Mouse (Mus musculus) forebrain, embryonic 12.5 days (tissue): ENCODE measurements around the gene Nicn1. TPM values are rescaled to one million over a fixed set of nuclear protein-coding genes. Genes with fewer than 3 reads are reported as not detected.
A peak's percentile ranks its signal among the peaks of the same experiment; 100 is the strongest.
"Not testable (repeated sequence)": the region's sequence is repeated elsewhere in the genome, so short reads cannot be mapped to it uniquely, and the experiment has no call there.

Source experiments
- ATAC-seq: fragments of 200-750 bp; cut with Nextera tagmentation; 2 replicates; pipeline ENCODE4 v1.8.0; 2017; ENCODE audit warnings: moderate TSS enrichment; ENCODE audit not compliant: low FRiP score
- H3K27ac ChIP-seq: fragments of 300-500 bp; sonication (generic); 2 replicates; pipeline ENCODE4 v1.5.1; 2016; ENCODE audit warnings: mild to moderate bottlenecking
- H3K27me3 ChIP-seq: fragments of 300-500 bp; sonication (generic); 2 replicates; pipeline ENCODE4 v1.6.1; 2016; ENCODE audit warnings: mild to moderate bottlenecking
- H3K36me3 ChIP-seq: fragments of 300-500 bp; sonication (generic); replicated peaks from 2 replicates; pipeline ENCODE4 v1.6.1; 2016; ENCODE audit warnings: mild to moderate bottlenecking
- H3K4me1 ChIP-seq: fragments of 300-500 bp; sonication (generic); 2 replicates; pipeline ENCODE4 v1.6.1; 2016
- H3K4me2 ChIP-seq: fragments of 300-500 bp; sonication (generic); 2 replicates; pipeline ENCODE4 v1.6.1; 2016; ENCODE audit warnings: mild to moderate bottlenecking, moderate library complexity
- H3K4me3 ChIP-seq: fragments of 300-500 bp; sonication (generic); replicated peaks from 2 replicates; pipeline ENCODE4 v1.5.1; 2016; ENCODE audit warnings: mild to moderate bottlenecking
- H3K9ac ChIP-seq: fragments of 300-500 bp; sonication (generic); 2 replicates; pipeline ENCODE4 v1.6.1; 2016; ENCODE audit warnings: mild to moderate bottlenecking
- H3K9me3 ChIP-seq: fragments of 300-500 bp; sonication (generic); 2 replicates; pipeline ENCODE4 v1.6.1; 2016
- whole genome bisulfite sequencing: fragments of 180-500 bp; shearing (Covaris S2); methylation state at CpG from one replicate; pipeline ENCODE4 v1.1.7; 2016; 5-methylcytosine and 5-hydroxymethylcytosine counted together
- polyA plus RNA-seq: library from polyadenylated mRNA; unstranded; fragments of >200 nt; fragmentation: Nextera tagmentation; extraction: Ambion mirVana; gene quantifications from 2 replicates; pipeline ENCODE4 v1.2.1, GENCODE M21; 2016

Nicn1 gene
- polyA plus RNA-seq, 1 experiment from 2014 or later: 65.0 TPM

DNA sequence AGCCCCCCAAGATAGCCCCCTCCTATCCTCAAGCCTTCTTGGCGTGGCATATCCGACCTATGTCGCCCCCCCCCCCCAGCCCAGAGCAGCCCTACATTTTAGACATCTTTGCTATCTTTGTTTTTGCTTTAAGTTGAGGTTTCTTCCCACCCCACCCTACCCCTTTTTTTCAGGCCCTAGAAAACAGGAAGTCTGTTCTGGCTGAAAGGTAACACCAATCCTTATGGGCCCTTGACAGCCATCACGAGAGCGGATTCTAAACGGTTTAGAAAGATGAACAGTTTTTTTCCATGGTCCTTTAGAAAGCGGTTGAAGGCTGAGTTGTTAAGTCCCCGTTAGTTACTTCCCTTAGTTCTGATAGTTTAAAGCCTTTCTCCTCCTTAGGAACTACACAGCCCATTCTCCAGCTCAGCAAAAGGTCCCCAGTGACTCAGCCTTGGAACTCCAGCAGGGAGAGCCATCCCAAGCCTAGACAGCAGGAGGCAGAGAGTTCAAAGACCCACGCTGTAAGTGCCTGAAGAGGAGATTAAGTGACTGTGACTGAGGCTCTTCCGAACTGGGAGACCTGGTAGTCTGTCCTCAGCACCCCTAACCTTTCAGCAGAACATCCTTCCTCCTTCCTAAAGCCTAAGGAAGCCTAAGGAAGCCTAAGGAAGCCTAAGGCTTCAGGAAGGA, 23.8 kb upstream of the Nicn1 start:
- Histone ChIP-seq H3K4me1 (peaks cover 24% of the 10 kb centered on the region), H3K4me3 (no peak overlapping the region), H3K36me3 (no peaks in the 10 kb centered on the region), H3K9ac (no peak overlapping the region), H3K9me3 (no peaks in the 10 kb centered on the region), H3K27me3 (no peaks in the 10 kb centered on the region), H3K4me2 (no peak overlapping the region), H3K27ac (no peak overlapping the region)
- no peak for ATAC-seq
- 62% methylated on average over 8 of the region's 10 CpGs for WGBS

- Histone ChIP-seq H3K36me3 (no peaks in the 10 kb centered on the region), H3K4me2 (no peak overlapping the region), H3K27me3 (0 out of 2 replicates have a peak, but pooled peaks cover 2% of the 10 kb centered on the region), H3K4me3 (no peak overlapping the region), H3K9me3 (no peaks in the 10 kb centered on the region), H3K4me1 (peaks cover 11% of the 10 kb centered on the region), H3K9ac (no peak overlapping the region), H3K27ac (no peak overlapping the region)
- no peak for ATAC-seq
- WGBS: 87% methylated on average over 7 of the region's 7 CpGs
Measured at GRCm38 (mm10) chr9:108267691-108268090, 22.5 kb upstream of the Nicn1 start.

DNA sequence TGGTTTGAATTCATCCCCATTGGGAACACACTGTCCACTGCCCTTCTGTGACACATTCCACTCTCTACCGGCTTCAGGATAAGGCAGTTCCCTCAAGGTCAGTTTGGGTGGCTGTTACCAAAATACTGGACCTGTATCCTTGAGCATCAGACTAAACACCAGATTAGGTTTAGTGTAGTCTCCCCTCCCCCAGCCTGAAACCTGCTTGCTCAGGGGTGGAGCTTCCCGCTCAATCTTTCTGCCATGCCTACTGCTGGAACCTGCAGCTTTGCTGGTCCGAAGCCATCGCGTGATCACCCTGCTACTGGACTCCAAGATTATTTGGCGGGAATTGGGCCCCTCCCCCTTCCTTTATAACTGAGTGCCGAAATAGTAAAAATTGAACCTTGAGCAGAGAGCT, 21.5 kb upstream of the Nicn1 start:
- H3K4me2 ChIP-seq, H3K36me3 ChIP-seq, H3K9ac ChIP-seq, H3K4me3 ChIP-seq, ATAC-seq, H3K4me1 ChIP-seq, H3K9me3 ChIP-seq, H3K27ac ChIP-seq, H3K27me3 ChIP-seq: not testable (repeated sequence)
- 75% methylated on average over 7 of the region's 7 CpGs for WGBS

DNA sequence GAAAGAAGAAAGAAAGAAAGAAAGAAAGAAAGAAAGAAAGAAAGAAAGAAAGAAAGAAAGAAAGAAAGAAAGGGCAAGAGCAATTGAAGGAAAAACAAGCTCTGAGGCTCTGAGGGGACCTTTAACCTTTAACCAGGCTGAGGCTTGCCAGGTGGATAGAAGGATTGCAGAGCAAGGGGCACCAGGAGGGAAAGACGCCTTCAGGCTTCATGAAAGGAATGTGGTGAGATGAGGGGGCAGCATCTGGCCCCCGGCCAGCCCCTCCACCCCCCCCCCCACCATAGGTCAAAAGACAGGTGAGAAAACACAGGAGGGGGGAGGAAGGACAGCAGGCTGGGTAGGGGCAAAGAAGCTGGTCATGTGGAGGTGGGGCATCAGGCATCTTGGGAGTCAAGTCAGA, 18.3 kb upstream of the Nicn1 start:
- Histone ChIP-seq H3K4me3 (no peak overlapping the region), H3K9me3 (no peaks in the 10 kb centered on the region), H3K4me1 (no peaks in the 10 kb centered on the region), H3K27ac (no peak overlapping the region), H3K27me3 (0 out of 2 replicates have a peak, but pooled peaks cover 5% of the 10 kb centered on the region), H3K36me3 (no peaks in the 10 kb centered on the region), H3K4me2 (no peak overlapping the region), H3K9ac (no peak overlapping the region)
- ATAC-seq: no peak
- 52% methylated on average over 2 of the region's 2 CpGs for WGBS

- Histone ChIP-seq H3K4me3 (no peak overlapping the region), H3K4me1 (no peaks in the 10 kb centered on the region), H3K4me2 (no peak overlapping the region), H3K9me3 (no peaks in the 10 kb centered on the region), H3K27me3 (0 out of 2 replicates have a peak, but pooled peaks cover 5% of the 10 kb centered on the region), H3K27ac (no peak overlapping the region), H3K9ac (no peak overlapping the region), H3K36me3 (no peaks in the 10 kb centered on the region)
- 76% methylated on average over 5 of the region's 5 CpGs for WGBS
- ATAC-seq: no peak
Measured at GRCm38 (mm10) chr9:108272691-108273090, 17.5 kb upstream of the Nicn1 start.

- no peak for ATAC-seq
- H3K4me2 ChIP-seq: no peak overlapping the region
- no peak overlapping the region for H3K4me3 ChIP-seq
- H3K27ac ChIP-seq: no peak overlapping the region
- 0 out of 2 replicates have a peak, but pooled peaks cover 5% of the 10 kb centered on the region for H3K27me3 ChIP-seq
- H3K9me3 ChIP-seq: no peaks in the 10 kb centered on the region
- H3K9ac ChIP-seq: no peak overlapping the region
- no peaks in the 10 kb centered on the region for H3K4me1 ChIP-seq
- 73% methylated on average over 4 of the region's 4 CpGs for WGBS
- H3K36me3 ChIP-seq: no peaks in the 10 kb centered on the region
Measured at GRCm38 (mm10) chr9:108273485-108273884, 16.7 kb upstream of the Nicn1 start.

GRCm38 (mm10) chr9:108274476-108275330, 15.5 kb upstream of the Nicn1 start:
- no peak overlapping the region for H3K27ac ChIP-seq
- 0 out of 2 replicates have a peak, but pooled peaks cover 5% of the 10 kb centered on the region for H3K27me3 ChIP-seq
- no peaks in the 10 kb centered on the region for H3K4me1 ChIP-seq
- no peak overlapping the region for H3K4me3 ChIP-seq
- no peak overlapping the region for H3K4me2 ChIP-seq
- WGBS: 71% methylated on average over 5 of the region's 5 CpGs
- no peak for ATAC-seq
- no peaks in the 10 kb centered on the region for H3K9me3 ChIP-seq
- no peaks in the 10 kb centered on the region for H3K36me3 ChIP-seq
- no peak overlapping the region for H3K9ac ChIP-seq

DNA sequence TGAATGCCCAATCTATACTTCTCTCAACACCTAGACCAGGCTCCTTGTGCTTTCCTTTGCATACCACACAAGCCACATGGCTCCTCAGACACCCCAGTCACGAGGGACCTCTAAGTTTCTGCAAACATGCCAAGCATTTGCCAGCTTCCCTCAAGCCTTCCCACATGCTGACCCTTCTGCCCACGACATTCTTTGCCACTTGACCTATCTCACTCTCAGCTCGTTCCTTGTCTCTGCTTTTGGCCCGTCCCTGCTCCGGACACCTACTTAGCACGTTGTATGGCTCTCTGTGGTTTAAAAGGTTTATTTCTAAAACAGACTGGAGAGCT, 14.9 kb upstream of the Nicn1 start:
- H3K4me1 ChIP-seq: no peaks in the 10 kb centered on the region
- ATAC-seq: no peak
- 0 out of 2 replicates have a peak, but pooled peaks cover 5% of the 10 kb centered on the region for H3K27me3 ChIP-seq
- 69% methylated on average over 6 of the region's 6 CpGs for WGBS
- no peaks in the 10 kb centered on the region for H3K36me3 ChIP-seq
- H3K9me3 ChIP-seq: no peaks in the 10 kb centered on the region
- H3K4me2 ChIP-seq: no peak overlapping the region
- no peak overlapping the region for H3K27ac ChIP-seq
- no peak overlapping the region for H3K4me3 ChIP-seq
- no peak overlapping the region for H3K9ac ChIP-seq

GRCm38 (mm10) chr9:108278697-108279450, 11.4 kb upstream of the Nicn1 start:
- Histone ChIP-seq H3K4me1 (no peaks in the 10 kb centered on the region), H3K4me3 (no peak overlapping the region), H3K9me3 (no peaks in the 10 kb centered on the region), H3K27me3 (no peaks in the 10 kb centered on the region), H3K27ac (no peak overlapping the region), H3K36me3 (no peaks in the 10 kb centered on the region), H3K4me2 (no peak overlapping the region), H3K9ac (no peak overlapping the region)
- no peak for ATAC-seq
- WGBS: 69% methylated on average over 10 of the region's 10 CpGs

- Histone ChIP-seq H3K9me3 (no peaks in the 10 kb centered on the region), H3K4me3 (no peak overlapping the region), H3K4me2 (no peak overlapping the region), H3K4me1 (no peaks in the 10 kb centered on the region), H3K36me3 (no peaks in the 10 kb centered on the region), H3K27me3 (no peaks in the 10 kb centered on the region), H3K27ac (no peak overlapping the region), H3K9ac (no peak overlapping the region)
- ATAC-seq: no peak
- 59% methylated on average over 8 of the region's 8 CpGs for WGBS
Measured at GRCm38 (mm10) chr9:108280071-108280828, 10.0 kb upstream of the Nicn1 start.

DNA sequence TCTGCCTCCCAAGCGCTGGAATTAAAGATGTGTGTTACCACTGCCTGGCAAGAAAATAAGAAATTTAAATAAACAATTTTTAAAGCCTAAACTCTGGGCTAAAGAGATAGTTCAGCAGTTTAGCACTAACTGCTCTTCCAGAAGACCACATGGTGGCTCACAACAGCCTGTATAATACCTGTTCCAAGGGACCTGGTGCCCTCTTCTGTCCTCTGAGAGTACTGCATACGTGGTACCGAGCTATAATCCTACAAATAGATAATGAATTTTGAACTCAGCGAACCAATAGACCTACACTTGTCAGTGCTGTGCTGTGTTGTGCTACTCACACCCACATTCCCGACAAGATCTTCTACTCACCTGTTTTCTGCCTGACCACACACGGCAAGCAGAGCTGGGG, 5.8 kb upstream of the Nicn1 start:
- WGBS: 16% methylated on average over 6 of the region's 6 CpGs
- H3K27me3 ChIP-seq: no peaks in the 10 kb centered on the region
- H3K4me2 ChIP-seq: no peak overlapping the region
- no peaks in the 10 kb centered on the region for H3K36me3 ChIP-seq
- H3K9me3 ChIP-seq: no peaks in the 10 kb centered on the region
- no peaks in the 10 kb centered on the region for H3K4me1 ChIP-seq
- H3K9ac ChIP-seq: no peak overlapping the region
- H3K4me3 ChIP-seq: no peak overlapping the region
- H3K27ac ChIP-seq: no peak overlapping the region
- ATAC-seq: peak; percentile 58; the same call in 1 of the 2 replicates
